Mouse (Mus musculus) macrophage (primary cell): ENCODE data around the gene Ntrk2. TPM values are rescaled to one million over a fixed set of nuclear protein-coding genes. Genes with fewer than 3 reads are reported as not detected.

Source experiments
- H3K27ac ChIP-seq: fragments of 350-480 bp; formaldehyde crosslinking; 2 replicates; pipeline ENCODE4 v1.9.0; 2021
- H3K36me3 ChIP-seq: fragments of 350-480 bp; formaldehyde crosslinking; 2 replicates; pipeline ENCODE4 v1.9.0; 2021; ENCODE audit errors: inconsistent target
- H3K4me3 ChIP-seq: fragments of 350-480 bp; formaldehyde crosslinking; 2 replicates; pipeline ENCODE4 v1.9.0; 2021; ENCODE audit errors: inconsistent target
- H3K79me2 ChIP-seq: fragments of 350-480 bp; formaldehyde crosslinking; 2 replicates; pipeline ENCODE4 v1.9.0; 2021; ENCODE audit errors: inconsistent target
- WGBS: methylation state at CpG from one replicate; pipeline ENCODE4 v1.1.7; 2026; ENCODE audit warnings: inconsistent platforms; ENCODE audit not compliant: missing documents; 5-methylcytosine and 5-hydroxymethylcytosine counted together
- polyA plus RNA-seq: library from polyadenylated mRNA; stranded (reverse); fragments of 250-400 nt; gene quantifications from 3 replicates; pipeline ENCODE4 v1.2.4, GENCODE M21; 2018; ENCODE audit warnings: inconsistent platforms

Ntrk2 gene
- polyA plus RNA-seq, 1 experiment from 2014 or later: not detected

DNA sequence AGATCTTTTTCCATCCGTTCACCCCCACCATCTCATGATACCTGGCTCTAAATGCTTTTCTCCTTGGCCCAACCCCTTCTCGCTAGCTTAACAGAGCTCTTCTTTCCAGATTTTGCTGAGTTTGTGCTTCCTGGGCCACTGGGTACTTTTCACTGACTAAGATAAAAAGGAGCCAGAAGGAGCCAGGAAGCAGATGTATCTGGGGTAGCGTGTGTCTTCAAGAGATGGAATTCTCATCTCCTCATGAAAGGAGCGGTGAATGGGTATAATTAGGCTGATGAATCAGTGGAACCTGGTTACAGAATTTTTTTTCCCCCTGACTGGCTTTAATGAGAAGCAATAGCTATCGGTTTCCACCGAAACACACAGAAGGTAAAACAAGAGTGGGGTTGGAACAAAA, 198.2 kb downstream of the Ntrk2 start:
- H3K27ac ChIP-seq: no peak overlapping the region
- H3K36me3 ChIP-seq: no peaks in the 10 kb centered on the region
- no peaks in the 10 kb centered on the region for H3K79me2 ChIP-seq
- WGBS: 94% methylated on average over 6 of the region's 6 CpGs
- H3K4me3 ChIP-seq: no peak overlapping the region

DNA sequence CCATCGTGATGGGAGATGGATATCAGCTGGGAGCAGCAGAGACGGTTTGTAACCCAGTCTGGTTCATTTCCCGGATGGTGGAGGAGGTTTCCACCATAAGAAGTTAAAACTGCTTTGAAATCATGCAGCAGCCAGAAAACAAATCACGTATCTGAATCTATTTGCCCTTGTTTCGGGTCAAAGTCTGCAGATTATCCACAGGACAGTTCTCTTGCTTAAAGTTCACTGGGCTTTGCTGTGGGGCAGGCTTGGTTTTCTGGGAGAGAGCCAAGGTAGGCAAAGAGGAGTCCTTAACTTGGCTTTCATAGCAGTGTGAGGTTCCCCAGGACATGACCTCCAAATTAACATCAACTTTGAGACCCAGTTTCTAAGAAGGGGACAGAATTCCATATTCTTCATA, 203.5 kb downstream of the Ntrk2 start:
- Histone ChIP-seq H3K79me2 (no peaks in the 10 kb centered on the region), H3K4me3 (no peak overlapping the region), H3K27ac (no peak overlapping the region), H3K36me3 (no peaks in the 10 kb centered on the region)
- 80% methylated on average over 5 of the region's 5 CpGs for WGBS

DNA sequence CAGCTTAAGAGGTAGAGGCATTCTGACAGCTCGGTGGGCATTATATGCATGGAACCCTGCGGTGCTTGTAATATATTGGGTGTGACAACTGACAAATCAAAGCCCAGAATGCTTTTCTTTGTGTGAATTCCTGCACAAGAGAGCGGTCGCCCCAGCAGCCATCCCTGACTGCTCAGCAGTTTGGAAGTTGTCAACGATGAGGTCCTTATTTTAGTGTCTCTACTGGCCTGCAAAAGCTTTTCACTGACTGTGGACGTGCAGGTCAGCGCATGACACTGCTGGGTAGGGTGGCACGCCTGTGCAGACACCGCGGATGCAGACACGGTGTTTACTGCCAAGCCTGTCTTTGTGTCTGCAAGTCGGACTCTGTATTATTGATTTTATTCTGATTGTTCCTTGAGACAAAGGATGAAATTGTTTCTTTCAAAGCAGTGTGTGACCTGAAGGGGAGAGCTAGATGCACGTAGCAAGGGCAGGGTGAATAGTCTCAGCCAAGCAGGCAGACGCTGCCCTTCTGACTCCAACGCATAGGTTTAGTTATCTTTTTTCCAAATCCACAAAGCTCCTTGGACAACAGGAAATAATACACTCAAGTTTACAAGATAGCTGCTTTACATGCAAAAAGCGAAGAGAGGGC, 204.6 kb downstream of the Ntrk2 start:
- Histone ChIP-seq H3K27ac (no peak overlapping the region), H3K79me2 (no peaks in the 10 kb centered on the region), H3K36me3 (no peaks in the 10 kb centered on the region), H3K4me3 (no peak overlapping the region)
- WGBS: 56% methylated on average over 16 of the region's 16 CpGs

DNA sequence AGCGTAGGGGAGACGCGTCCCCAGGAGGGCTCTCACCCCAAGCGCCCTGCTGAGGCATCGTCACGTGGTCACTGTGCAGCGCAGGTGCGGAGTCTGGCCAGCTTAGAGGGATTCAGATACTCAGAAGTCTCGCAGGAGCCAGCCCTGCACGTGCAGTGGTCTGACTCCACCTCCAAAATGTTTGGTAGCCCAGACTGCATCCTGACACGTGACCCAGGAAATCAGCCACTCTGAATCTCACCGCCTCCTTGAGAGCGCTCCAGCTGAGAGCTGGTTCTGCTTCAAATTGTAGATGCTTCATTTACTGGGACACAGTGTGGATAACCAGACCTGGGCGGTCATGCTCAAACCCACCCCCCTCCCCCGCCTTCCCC, 205.1 kb downstream of the Ntrk2 start:
- 5% methylated on average over 15 of the region's 15 CpGs for WGBS
- Histone ChIP-seq H3K79me2 (no peaks in the 10 kb centered on the region), H3K27ac (no peak overlapping the region), H3K4me3 (no peak overlapping the region), H3K36me3 (no peaks in the 10 kb centered on the region)

DNA sequence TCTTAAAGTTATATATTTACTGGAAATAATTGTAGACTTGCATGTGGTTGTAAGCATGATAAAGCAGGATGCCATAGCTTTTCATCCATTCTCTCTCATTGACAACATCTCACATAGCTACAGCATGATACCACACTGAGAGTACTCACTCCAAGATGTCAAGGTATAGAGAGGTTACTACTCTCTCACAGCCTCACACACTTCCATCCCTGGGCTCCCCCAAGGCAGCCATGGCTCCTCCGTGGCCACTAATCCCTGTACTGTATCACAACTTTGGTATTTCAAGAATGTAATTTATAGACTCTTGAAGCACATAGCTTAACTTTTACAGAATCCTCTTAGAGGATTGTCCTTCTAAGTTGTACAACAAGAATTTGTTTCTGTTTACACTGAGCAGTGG, 209.0 kb downstream of the Ntrk2 start:
- WGBS: 73% methylated on average over 1 of the region's 1 CpGs
- H3K27ac ChIP-seq: no peak overlapping the region
- no peak overlapping the region for H3K4me3 ChIP-seq
- no peaks in the 10 kb centered on the region for H3K79me2 ChIP-seq
- no peaks in the 10 kb centered on the region for H3K36me3 ChIP-seq

DNA sequence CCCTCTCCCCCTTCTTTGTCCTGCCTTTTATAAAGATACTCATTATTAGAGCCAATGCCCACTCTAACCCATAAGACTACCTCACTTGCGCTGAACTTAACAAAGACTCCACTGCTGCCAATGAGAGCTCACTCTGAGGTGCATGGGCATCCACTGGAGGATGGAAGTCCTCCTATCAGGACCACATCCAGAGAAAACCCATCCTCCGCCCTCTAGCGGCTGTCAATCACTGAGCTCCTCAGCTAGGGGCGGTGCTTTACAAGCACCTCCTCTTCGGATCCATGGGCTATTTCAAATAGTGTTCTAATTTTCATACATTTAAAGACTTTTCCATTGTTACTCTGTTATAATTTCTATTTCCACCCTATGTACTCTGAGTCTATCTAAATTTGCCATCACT, 210.8 kb downstream of the Ntrk2 start:
- H3K79me2 ChIP-seq: no peaks in the 10 kb centered on the region
- no peaks in the 10 kb centered on the region for H3K36me3 ChIP-seq
- H3K27ac ChIP-seq: no peak overlapping the region
- WGBS: 72% methylated on average over 5 of the region's 5 CpGs
- H3K4me3 ChIP-seq: no peak overlapping the region

DNA sequence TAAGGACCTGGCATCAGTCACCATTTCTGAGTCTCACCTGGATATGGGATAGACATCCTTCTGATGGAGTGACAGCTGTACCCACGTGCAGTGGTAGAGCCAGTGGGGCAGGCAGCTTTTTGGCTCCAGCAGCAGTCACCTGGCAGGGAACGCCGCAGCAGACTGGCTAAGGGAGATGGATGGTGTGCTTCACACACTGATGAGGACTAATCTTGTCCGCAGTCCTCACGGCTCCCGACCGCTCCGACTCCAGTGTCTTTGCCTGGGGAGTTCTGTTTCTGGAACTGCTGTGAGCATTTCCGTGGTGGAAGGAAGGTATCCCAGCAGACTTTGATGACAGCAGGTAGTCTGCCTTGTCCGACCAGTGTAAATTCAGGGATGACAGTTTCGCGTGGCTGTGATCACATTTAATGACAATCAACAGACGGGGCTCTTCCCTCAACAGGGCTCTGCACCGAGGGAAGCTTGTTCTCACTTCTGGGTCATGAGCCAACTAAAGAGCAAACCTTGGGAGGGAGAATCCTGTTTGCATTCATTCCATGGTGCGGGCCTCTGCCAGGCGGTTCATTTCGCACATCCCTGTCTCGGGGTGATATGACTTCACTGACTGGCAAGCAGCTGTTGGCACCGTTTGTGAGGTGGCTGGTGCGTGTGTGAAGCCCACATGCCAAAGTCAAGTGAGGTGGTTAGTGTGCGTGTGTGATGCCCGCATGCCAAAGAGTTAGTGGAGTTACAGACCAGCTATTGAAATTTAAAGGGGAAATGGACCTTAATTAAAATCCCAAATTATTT, 216.1 kb downstream of the Ntrk2 start:
- WGBS: 94% methylated on average over 22 of the region's 22 CpGs
- no peaks in the 10 kb centered on the region for H3K36me3 ChIP-seq

DNA sequence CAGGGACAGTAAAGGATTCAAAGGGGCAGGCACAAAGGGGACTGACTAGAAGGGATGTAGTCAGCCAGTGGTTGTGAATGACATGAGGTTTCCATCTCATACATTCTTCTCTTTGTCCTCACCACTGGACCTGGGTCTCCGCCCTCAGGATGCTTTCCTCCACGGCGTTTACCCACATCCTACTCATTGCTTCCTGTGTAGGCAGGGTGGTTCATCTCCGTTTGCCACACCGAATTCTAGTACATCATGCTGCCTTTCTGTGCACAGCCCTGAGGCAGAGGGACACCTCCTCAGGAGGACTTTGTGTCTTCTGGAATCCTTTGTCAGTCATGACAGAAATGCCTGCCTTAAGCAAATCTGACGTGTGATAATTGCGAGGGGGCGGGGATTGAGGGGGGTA, 219.3 kb downstream of the Ntrk2 start:
- no peak overlapping the region for H3K4me3 ChIP-seq
- 33% methylated on average over 6 of the region's 8 CpGs for WGBS
- no peaks in the 10 kb centered on the region for H3K36me3 ChIP-seq
- no peak overlapping the region for H3K27ac ChIP-seq
- no peaks in the 10 kb centered on the region for H3K79me2 ChIP-seq

More for the DNA sequence above, 216.1 kb downstream of the Ntrk2 start:
- no peaks in the 10 kb centered on the region for H3K79me2 ChIP-seq
- no peak overlapping the region for H3K4me3 ChIP-seq
- H3K27ac ChIP-seq: no peak overlapping the region

DNA sequence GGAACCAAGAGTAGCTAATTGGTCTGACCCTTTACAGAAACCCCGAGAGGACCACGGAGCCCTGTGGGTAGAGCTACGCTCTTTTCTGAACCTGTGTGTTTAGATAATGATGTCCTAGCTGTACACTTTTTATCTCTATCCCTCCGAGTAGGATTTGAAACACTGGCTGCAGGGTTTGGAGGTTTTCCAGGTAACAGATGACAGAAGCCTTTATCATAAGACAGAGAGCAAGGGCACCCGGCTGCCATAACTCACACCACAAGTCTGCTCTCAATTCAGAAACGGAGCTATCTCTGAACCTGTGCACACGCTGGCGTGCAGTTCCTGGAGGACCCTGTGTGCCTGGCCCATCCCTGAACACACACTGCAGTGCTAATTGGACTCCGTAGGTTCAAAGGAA, 221.1 kb downstream of the Ntrk2 start:
- Histone ChIP-seq H3K79me2 (no peaks in the 10 kb centered on the region), H3K27ac (no peak overlapping the region), H3K36me3 (no peaks in the 10 kb centered on the region), H3K4me3 (no peak overlapping the region)
- WGBS: 90% methylated on average over 9 of the region's 9 CpGs

DNA sequence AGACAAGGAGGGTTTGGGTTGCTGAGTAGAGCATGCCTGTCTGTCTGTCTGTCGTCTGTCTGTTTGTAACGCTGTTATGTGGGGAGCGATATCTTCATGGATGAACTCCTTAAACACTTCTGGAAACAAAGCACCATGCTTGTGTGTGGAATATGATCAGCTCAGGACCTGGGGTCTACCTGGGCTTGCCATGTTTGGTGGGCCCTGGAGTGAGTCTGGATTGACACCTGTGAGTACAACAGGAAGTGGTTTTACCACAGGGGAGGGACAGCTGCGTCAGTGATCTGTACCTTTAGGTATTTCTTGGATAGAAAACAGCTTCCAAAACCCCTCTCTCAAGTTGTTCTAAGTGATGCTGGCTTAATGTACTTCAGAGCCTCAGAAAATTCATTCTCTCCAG, 222.2 kb downstream of the Ntrk2 start:
- no peak overlapping the region for H3K4me3 ChIP-seq
- WGBS: 67% methylated on average over 4 of the region's 4 CpGs
- no peaks in the 10 kb centered on the region for H3K36me3 ChIP-seq
- no peak overlapping the region for H3K27ac ChIP-seq
- H3K79me2 ChIP-seq: no peaks in the 10 kb centered on the region

DNA sequence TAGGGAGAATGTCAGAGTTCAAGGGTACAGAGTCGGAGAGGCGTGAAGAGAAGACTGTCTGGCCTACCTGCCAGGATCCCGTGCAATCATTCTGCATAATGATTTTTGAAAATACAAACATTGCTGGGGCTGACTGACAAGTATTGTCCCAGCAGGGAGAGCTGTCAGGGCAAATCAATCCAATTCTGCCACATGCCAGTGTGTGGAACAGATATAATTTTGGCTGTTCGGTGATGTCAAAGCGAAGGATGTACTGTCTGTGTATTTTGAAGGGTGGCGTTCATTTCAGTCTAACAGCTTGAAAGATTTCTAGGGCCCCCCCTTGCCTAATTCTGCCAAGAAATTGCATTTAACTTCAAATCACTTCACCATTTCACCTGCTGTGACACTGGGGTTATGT, 224.2 kb downstream of the Ntrk2 start:
- WGBS: 95% methylated on average over 6 of the region's 6 CpGs
- no peaks in the 10 kb centered on the region for H3K36me3 ChIP-seq
- H3K4me3 ChIP-seq: no peak overlapping the region
- no peaks in the 10 kb centered on the region for H3K79me2 ChIP-seq
- no peak overlapping the region for H3K27ac ChIP-seq

DNA sequence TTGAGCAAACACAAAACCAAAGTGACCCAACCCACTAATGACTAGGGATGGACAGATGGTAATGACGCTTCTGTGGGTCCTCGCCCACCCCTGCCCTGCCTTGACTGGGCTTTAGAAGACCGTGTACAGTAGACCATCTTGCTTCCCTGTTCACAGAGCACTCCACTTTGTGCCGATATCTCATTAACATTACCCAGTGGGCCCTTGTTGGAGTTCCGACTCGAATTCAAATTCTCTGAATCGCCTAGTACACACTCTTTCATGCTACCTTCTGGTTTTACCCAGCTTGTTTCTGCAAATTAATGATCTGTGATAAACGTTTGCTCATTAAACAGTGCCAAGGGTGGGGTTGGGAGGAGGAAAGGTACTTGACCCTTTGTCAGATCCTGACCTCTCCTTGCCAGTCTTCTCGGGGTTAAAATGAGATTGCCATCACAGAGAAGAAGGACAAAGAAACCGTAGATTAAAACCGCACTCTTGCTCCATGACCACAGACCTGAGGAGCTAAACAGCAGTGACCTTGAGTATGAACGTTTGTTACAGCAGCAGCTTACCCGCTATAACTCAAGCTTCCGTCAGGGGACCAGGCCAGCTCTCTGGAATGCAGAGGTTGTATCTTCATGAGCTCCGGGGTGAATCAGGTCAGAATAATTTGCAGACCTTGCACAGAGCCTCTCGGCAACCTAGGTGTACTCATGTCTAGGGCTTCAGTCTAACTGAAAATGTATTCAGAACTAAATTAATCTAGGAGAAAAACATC, 234.0 kb downstream of the Ntrk2 start:
- WGBS: 89% methylated on average over 16 of the region's 16 CpGs
- H3K27ac ChIP-seq: no peak overlapping the region
- H3K4me3 ChIP-seq: no peak overlapping the region
- H3K79me2 ChIP-seq: no peaks in the 10 kb centered on the region
- no peaks in the 10 kb centered on the region for H3K36me3 ChIP-seq

DNA sequence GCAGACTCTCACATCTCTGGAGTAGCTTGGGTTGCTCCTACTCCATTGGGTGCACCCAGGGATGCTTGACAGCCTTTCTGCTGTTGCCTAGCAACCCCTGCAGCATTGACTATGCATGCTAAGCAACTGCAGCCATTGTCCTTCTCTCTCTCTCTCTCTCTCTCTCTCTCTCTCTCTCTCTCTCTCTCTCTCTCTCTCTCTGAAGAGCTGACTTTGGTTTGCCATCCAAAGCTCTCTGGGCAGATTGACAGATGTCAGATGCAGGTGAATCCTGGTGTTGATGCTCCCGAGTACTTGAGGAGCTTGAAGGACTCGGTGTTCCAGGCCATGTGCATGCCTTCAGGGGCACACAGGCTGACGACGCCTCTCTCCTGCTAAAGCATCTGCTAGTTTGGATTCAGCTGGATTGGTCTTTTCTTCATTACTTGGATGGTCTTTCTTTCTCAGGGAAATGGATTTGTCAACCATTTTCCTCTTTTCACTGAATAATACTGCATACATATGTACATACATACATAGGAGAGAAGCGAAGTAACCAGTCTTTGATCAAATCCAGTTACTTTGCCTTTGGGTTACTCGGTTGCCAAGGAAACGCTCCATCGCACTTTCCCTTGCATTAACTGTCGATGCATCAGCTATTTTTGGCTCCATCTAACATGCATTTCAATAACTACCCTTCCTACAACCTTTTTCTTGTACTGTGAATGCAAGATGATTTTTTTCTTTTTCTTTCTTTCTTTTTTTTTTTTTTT, 234.8 kb downstream of the Ntrk2 start:
- no peak overlapping the region for H3K27ac ChIP-seq

DNA sequence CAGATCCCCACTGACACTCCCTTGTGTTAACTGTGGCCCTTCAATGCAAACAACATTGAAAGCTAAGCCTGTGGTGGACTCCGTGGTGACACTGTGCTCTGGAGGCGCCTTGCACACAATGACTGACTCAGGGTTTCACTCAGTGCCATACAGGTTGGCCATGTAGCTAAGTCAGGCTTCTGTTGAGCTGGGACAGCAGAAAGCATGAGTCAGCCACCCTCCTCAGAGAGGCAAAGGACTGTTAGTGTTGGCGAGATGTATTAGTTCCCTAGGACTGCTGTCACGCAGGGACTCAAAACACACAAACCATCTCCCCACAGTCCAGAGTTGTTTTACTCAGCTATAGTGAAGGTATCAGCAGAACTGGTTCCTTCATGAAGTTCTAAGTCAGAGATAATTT, 245.8 kb downstream of the Ntrk2 start:
- Histone ChIP-seq H3K27ac (no peak overlapping the region), H3K4me3 (no peak overlapping the region), H3K36me3 (no peaks in the 10 kb centered on the region), H3K79me2 (no peaks in the 10 kb centered on the region)
- WGBS: 71% methylated on average over 4 of the region's 4 CpGs

More for the DNA sequence above, 234.8 kb downstream of the Ntrk2 start:
- no peak overlapping the region for H3K4me3 ChIP-seq
- H3K79me2 ChIP-seq: no peaks in the 10 kb centered on the region
- whole genome bisulfite sequencing: 74% methylated on average over 9 of the region's 9 CpGs
- H3K36me3 ChIP-seq: no peaks in the 10 kb centered on the region
